Mouse (Mus musculus): Measurements from ENCODE around the gene Pigx.

- TF ChIP-seq CTCF (IDR thresholded peaks at IDR 0.05) (0 out of 2 replicates have a peak, but pooled peaks have one; percentile 16), POLR2A (IDR thresholded peaks at IDR 0.05; ENCODE audit: insufficient read depth, low read depth, low read length) (no peak), EP300 (IDR thresholded peaks at IDR 0.05; ENCODE audit: insufficient read depth, low read depth, low read length) (no peak)
Observed at GRCm38 (mm10) chr16:32147589-32148207, 48.2 kb upstream of the Pigx start.
